Mouse (Mus musculus): Measurements from ENCODE around the gene Tiprl. TPM values are rescaled to one million over a fixed set of nuclear protein-coding genes. Genes with fewer than 3 reads are reported as not detected.
A peak's percentile ranks its signal among the peaks of the same experiment; 100 is the strongest.

Gene Tiprl
- total RNA-seq, 4 experiments from 2014 or later: 57.9 to 65.5 (median 62.0) TPM

- no peak for DNase-seq
Observed at GRCm38 (mm10) chr1:165201445-165202012, 35.3 kb downstream of the Tiprl start.

GRCm38 (mm10) chr1:165200748-165201147 lies 36.0 kb downstream of the Tiprl start:
- no peak for DNase-seq

DNA sequence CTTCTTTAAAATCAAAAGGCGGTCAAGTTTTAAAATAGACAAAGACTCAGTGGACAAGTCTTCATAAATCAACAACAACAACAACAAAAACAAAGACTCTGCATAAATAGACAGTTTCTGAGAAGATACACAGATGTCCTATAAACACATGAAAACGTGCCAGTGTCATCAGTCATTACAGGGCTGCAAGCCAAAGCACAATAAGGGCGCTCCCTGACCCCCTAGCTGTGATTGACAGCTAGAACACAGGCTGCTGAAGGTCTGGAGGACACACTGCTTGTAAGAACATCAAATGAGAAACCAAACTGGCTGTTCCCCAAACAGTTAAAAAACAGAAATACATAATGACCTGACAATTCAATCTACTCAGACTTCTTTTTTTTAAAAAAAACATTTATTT lies 37.2 kb downstream of the Tiprl start:
- DNase-seq: no peak

- DNase-seq: no peak
Observed at GRCm38 (mm10) chr1:165198951-165199350, 37.8 kb downstream of the Tiprl start.

DNA sequence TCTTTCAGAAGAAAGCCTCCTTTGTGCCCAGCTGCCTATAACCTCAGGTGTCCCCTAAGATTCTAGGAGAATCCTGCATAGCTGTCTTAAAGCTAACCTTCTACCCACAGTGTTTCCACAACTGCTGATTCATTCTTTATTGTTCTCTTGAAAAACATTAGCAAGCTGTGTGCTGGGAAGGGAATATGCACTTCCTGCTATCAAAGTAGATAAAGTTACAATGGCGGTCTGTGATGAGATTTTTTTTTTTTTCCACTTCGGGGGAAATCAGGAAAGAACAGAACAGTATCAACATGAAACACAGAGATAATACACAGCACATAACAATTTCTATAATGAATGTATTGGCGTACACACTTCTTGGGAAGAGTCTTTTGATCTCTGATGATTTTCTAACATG lies 38.9 kb downstream of the Tiprl start:
- DNase-seq: no peak

DNA sequence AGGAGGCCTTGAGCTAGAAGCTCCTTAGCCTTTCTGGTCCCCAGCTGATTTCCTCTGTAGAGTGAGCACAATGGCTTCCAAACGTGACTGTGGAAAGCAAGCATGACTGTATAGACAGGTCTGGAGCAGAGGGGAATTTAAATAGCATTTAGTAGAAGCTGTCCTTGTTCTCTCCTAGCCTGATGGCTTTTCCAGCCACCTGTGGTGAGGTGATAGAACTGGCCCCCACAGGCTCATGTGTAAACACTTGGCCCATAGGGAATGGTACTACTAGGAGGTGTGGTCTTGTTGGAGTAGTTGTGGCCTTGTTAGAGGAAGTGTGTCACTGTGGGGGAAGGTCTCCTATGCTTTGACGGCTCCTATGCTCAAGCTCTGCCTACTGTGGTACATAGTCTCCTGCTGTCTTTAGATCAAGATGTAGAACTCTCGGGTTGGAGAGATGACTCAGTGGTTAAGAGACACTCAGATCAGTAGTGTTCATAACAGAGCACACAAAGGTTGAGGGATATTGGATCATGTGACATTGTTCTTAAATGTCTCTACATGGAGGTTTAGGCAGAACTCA lies 41.3 kb downstream of the Tiprl start:
- DNase-seq: no peak

DNA sequence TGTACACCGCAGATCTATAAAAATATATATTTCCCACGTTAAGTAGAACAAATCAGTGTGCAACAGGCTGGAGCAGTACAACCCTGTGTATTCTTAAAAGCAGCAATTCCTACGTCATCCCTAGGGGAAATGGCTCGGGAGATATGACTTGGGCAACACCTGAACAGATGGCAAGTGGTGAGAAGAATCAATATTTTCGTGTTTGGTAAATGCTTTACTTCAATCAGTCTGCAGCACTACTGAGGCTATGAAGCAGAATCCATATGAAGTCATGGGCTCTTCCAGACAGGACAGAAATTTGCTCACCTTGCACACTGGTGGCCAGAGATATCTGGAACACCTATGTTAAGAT lies 42.2 kb downstream of the Tiprl start:
- no peak for DNase-seq

DNA sequence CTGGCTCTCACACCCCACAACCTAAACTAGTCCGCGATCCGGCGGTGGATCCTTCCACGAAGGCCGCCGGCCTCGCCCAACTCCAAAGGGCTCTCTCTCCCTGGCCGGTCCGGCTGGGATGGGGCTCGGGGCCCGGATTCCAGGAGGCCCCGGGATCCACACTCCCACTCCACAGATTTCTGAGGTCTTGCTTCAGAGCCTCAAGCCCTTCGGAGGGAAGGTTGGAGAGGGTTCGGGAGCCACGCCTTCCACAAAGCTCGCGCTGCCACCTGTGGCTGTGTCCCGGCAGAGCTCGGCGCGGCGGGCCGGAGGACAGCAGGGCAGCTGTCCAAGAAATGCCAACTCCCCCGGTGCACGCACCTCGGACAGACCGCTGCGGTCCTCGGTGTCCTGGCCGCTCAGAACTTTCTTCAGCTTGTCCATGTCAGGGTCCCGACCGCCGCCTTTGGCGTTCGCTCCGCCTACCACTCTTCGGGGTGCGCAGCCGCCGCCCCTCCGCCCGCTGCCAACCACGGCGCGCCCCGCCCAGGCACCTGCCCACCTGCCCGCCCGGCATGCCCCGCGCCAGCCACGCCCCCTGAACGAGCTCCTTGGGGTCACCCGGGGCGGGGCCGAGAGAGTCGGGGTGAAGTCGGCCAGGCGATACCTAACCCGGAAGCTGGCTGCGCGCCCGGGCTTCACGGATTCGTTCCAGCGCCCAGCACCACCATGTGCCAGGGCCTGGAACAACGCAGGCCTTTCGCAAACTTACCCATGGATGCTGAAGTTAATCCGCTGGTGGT lies 42.7 kb downstream of the Tiprl start, which contains the start of gene Sft2d2:
Gene Sft2d2 (minus strand): TSS at position 559 of the 782 bp plus-strand sequence.
- peak; percentile 90 for DNase-seq

GRCm38 (mm10) chr1:165193426-165193825 lies 43.4 kb downstream of the Tiprl start:
- no peak for DNase-seq

- no peak for DNase-seq
Observed at GRCm38 (mm10) chr1:165192714-165193264, 44.0 kb downstream of the Tiprl start.

- DNase-seq: no peak
Observed at GRCm38 (mm10) chr1:165192102-165192501, 44.7 kb downstream of the Tiprl start.

DNA sequence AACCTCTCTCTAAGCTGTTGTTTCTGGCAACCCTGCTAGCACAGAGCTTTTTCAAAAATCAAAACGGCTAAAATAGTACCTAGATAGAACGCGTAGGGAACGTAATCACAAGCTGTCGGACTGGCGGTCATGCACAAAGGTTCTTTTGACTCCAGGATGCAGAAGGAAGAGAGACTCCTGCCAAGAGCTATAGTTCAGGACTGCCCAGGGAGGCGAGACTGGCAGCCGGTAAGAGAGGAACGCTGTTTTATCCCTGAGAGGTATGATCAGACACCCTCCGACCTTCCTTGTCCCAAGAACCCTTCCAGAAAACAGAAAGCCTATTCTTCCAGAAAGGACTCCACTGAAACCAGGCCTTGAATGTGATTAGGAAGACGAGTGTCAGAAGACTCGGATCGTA lies 45.2 kb downstream of the Tiprl start:
- no peak for DNase-seq

DNA sequence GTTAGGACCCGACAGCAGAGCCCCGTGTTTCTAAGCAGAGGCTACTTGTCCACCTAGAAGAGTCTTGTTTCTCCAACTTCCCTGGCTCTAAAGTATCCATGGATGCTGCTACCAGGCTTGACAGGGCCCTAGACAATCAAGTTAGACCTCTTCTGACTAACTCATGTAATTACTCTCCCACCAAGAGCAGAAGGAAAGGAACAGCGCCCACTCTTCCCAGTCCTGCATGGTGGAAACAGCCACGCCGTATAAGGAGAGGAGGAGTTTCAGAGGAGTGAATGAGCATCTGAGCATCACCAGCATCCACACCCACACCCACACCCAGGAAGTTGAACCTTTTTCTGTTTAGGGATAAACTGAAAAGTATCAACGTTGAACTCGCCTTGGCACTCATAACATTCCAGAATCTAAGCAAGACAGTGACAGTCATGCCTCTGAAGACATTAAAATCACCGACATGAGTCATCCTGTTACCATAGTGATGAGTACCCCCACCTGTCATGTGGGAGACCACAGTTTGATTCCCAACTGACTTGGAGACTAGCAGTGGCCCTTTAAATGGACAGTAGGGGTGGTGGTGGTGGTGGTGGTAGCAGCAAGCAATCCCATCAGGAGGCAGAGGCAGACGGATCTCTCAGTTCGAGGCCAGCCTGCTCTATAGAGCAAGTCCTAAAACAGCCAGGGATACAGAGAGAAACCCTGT lies 46.1 kb downstream of the Tiprl start:
- no peak for DNase-seq

DNA sequence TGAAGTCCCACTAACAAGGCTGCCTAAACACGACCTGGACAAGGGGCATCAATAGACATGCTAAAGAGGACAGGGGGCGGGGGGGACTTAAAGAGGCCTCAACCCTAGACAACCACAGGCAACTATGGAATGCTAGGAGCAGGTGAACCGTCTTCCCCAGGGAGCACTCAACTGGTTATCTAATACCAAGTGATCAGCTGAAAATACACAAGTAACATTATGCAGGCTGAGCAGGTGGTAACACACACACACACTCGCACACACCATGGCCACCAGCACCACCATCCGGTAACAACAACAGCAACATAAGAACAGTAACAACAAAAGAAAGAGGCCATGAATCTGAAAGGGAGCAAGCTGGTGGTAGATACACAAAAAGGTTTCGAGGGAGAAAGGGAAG lies 46.7 kb downstream of the Tiprl start:
- no peak for DNase-seq

- DNase-seq: no peak
Observed at GRCm38 (mm10) chr1:165188806-165189580, 47.8 kb downstream of the Tiprl start.

DNA sequence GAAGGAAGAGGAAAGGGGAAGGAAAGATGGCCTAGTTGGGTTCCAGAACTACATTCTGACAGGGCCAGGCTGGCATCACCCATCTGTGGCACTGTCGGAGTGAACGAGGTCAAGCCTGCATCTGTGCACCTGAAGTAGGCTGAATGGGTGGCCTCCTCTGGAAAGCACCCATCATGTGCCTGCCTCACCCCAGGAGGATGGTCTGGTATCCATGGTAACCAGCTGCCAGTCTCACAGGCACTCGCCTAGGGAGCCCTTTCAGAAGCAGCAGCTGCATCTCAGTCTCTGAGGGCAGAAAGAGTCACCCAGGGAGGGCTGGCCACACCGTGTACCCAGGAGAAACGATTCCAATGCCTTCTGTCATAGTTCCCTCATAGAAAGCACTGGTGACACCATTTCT lies 49.4 kb downstream of the Tiprl start:
- no peak for DNase-seq

DNA sequence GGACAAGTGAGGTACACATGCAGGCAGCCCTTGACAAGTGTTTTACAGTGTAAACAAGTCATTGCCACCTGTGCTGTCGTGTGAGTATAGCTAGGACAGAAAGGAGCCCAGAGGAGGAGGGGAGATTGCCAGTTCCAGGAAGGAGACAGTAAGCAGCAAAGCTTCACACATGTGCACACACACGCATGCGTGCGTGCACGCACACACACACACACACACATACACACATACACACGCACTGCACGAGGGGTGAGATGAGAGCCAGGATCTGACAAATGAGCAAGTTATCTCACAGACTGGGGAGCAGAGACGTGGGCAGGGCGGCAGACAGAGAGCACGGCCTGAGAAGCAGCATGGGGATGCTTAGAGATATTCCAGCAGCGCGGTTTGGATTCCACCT lies 50.3 kb downstream of the Tiprl start:
- DNase-seq: no peak

GRCm38 (mm10) chr1:165185116-165185515 lies 51.7 kb downstream of the Tiprl start:
- peak; percentile 26 for DNase-seq

DNA sequence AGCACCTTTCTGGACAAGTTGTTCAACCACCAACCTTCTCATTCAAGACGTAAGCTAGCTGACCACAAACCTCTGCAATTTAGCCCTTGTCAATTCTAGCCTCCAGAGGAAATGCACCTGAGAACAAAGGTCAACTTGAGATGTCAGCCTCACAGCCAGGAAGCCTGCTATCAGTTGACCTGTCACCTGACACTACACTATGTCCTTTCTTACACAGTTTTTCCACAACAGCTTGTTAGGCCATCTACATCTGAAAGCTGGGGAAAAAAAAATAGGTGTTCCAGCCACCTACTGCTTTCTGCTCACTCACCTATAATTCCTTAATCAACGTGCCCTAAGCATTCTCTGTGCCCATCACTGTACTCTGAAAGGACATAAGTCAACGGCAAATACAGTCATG lies 52.6 kb downstream of the Tiprl start:
- no peak for DNase-seq

- DNase-seq: no peak
Observed at GRCm38 (mm10) chr1:165183400-165183799, 53.4 kb downstream of the Tiprl start.

DNA sequence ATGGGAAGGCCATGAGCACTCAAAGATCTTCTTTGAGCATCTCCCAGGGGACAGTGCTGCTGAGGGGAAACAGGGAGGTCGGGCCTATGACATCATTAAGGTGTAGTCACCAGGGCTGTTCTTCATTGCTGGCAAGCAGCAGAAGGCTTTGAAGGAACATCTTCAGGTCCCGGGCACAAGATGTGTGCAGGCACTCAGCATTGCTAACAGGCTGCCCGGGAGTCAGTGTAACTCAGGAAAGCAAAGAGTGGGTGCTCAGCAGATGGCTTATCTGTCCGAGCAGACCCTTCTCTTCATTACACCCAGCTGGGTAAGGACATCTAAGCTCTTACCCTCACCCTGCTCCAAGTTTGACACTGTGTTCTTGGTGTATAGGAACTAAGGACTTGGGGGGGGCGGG lies 57.5 kb downstream of the Tiprl start:
- no peak for DNase-seq

DNA sequence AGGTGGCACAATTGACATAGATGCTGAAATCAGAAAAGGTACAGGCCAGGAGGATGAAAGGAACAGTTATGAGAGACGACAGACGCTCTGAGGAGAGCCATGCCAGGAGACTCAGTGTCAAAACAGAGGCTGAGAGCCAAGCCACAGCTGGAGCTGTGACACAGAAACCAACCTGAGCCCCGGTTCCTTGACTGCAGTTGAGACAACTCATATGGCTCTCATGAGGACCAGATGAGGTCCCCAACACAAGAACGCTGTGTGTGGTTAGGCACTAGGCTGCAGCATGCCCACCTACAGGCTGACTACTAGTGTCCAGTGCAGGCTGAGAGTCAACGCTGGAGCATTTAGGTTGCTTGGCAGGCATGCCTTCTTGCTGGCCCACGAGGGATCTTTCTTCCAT lies 58.7 kb downstream of the Tiprl start:
- no peak for DNase-seq
